Mouse (Mus musculus): ENCODE data around the gene Taz.

DNA sequence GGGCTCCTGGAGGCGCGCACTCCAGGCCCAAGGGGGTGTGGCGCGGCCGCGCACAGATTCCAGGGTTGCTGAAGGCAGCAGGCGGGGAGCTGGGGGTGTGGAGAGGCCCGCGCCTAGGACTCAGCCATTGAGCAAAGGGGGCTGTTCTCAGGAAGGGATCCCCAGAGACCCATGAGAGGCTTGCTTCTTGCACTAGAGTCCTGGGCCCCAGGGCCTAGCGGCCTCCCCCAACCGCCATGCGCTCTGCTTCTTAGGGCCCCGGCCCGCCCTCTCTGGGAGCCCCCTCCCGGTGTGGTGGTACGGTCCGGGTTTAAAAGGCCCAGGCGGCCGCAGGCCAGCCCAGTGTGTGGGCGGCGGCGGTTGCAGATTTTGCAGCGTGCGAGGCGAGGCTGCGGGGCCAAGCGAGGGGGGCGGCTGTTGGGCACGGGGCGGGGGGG is 47.0 kb downstream of the Taz start, which contains the start of gene Plxna3:
- TF ChIP-seq CTCF (conservative IDR thresholded peaks at IDR 0.05; ENCODE audit: insufficient read depth, insufficient read length, low read depth, low read length) (no peak), POLR2A (IDR thresholded peaks at IDR 0.05; ENCODE audit: low read depth, low read length) (no peak)
